In the genomic region with DNA sequence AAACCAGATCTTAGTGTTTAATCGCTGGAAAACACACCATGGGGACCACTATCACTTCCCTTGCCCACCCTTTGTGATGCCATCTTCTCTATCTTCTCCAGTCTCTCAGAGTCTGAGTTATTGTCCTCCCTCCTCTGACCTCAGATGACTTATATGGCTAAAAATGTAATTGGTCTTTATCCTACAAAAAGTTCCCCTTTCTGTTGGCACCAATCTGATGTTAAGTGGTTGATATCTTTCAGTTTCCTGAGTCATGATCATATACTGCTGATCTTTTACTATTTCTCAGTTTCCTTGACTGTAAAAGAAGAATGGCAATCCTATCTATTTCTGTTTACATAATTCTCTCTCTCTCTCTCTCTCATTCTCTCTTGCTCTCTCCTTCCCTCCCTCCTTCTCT, we compare ENCODE assay signal across 20 mouse cellular contexts.
"Had no signal": no experiment of that assay in that cellular context is flagged by ENCODE, and none has a peak within 500 bp of the region (broad histone marks: within the 10 kb centered on the region; RNA-seq: fewer than 3 reads in every experiment).

No protein-coding gene starts in this region.

- H3K9ac ChIP-seq: liver, embryonic 15.5 days; lung, embryonic 14.5 days; midbrain, embryonic 12.5 days; neural tube, embryonic 13.5 days; neural tube, embryonic 15.5 days; stomach, embryonic 15.5 days had no signal

- H3K4me3 ChIP-seq: liver, embryonic 15.5 days; midbrain, embryonic 10.5 days; midbrain, embryonic 12.5 days; myocyte; neural tube, embryonic 13.5 days; neural tube, embryonic 15.5 days; stomach, embryonic 15.5 days had no signal

- ATAC-seq: midbrain, embryonic 16.5 days had no signal

- H3K4me1 ChIP-seq: liver, embryonic 15.5 days; midbrain, embryonic 10.5 days; midbrain, embryonic 12.5 days; neural tube, embryonic 13.5 days; neural tube, embryonic 15.5 days; stomach, embryonic 15.5 days had no signal

- H3K27me3 ChIP-seq: liver, embryonic 15.5 days; midbrain, embryonic 12.5 days; neural tube, embryonic 13.5 days; neural tube, embryonic 15.5 days; stomach, embryonic 15.5 days had no signal

- DNase-seq: lung, adult 18-20 months; lung, embryonic 14.5 days; lung, postnatal 10 days; lung, postnatal 4 days; midbrain, embryonic 14.5 days; retina, postnatal 1 day; right cerebral cortex, adult 18-20 months; right cerebral cortex, postnatal 25 days; thymus, adult 18-20 months; thymus, postnatal 14 days; thymus, postnatal 36 days had no signal

- H3K36me3 ChIP-seq: liver, embryonic 15.5 days; midbrain, embryonic 10.5 days; midbrain, embryonic 12.5 days; neural tube, embryonic 13.5 days; neural tube, embryonic 15.5 days; stomach, embryonic 15.5 days had no signal

- H3K4me2 ChIP-seq: liver, embryonic 15.5 days; lung, embryonic 14.5 days; midbrain, embryonic 12.5 days; neural tube, embryonic 13.5 days; neural tube, embryonic 15.5 days; stomach, embryonic 15.5 days had no signal

- H3K9me3 ChIP-seq: liver, embryonic 15.5 days; midbrain, embryonic 10.5 days; midbrain, embryonic 12.5 days; neural tube, embryonic 13.5 days; neural tube, embryonic 15.5 days; stomach, embryonic 15.5 days had no signal

- H3K27ac ChIP-seq: liver, embryonic 15.5 days; midbrain, embryonic 10.5 days; midbrain, embryonic 12.5 days; neural tube, embryonic 13.5 days; neural tube, embryonic 15.5 days; stomach, embryonic 15.5 days; stomach, postnatal 0 days had no signal
